Mouse (Mus musculus) layer of hippocampus, adult 8-10 months (tissue): ENCODE measurements around the gene Abhd12b. TPM values are rescaled to one million over a fixed set of nuclear protein-coding genes. Genes with fewer than 3 reads are reported as not detected.

ENCODE experiments used
- DNase-seq, 2 experiments: peaks; one replicate each; pipeline ENCODE4 v3.0.0; 2022; ENCODE audit warnings: low spot score in 2 of 2
- total RNA-seq, 4 experiments: library from RNA; stranded (reverse); gene quantifications; 2 replicates each; pipeline ENCODE4 v1.2.4; 2022

Gene Abhd12b
- total RNA-seq, 4 experiments from 2014 or later: not detected

DNA sequence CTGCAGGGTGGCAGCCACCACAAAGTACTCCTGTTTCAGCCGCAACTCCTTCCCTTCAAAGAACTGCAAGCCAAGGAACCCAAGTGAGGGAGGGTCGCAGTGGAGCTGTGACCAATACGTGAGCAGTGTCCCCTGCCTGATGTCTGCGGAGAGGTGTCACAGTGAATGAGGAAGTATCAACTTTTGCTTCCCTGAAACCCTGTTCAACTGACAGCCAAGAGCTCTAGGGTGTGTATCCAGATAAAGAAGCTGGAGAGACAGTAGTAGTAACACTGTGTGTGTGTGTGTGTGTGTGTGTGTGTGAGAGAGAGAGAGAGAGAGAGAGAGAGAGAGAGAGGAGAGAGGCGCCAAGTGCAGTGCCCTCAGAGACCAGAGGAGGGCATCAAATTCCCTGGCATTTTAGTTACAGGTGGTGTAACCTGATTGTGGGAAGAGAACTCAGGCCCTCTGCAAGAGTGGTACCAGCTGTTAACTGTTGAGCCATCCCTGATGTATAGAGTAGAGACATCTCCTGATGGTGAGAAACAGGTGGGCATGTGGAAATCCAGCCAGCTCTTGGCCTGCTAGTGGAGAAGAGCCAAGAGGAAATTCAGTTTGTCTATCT lies 48.1 kb downstream of the Abhd12b start:
- no peak for DNase-seq

DNA sequence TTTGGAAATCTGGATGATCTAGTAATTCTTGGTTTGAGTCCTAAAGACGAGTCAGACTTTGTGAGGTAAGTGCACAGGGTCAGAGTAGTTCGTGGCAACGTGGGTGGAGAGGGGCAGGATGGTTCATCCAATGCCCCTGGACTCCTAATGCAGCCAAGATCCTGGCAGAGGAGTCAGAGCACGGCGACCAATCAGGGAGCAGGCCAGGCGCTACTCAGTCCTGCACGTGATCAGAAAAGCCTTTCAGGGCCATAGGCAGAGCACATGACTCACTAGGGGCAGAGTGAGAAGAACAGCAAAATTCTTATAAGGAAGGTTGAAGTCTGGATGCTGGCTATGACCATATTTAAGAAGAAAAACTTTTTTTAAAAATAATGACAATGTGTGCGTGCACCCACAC lies 50.5 kb downstream of the Abhd12b start:
- no peak for DNase-seq

DNA sequence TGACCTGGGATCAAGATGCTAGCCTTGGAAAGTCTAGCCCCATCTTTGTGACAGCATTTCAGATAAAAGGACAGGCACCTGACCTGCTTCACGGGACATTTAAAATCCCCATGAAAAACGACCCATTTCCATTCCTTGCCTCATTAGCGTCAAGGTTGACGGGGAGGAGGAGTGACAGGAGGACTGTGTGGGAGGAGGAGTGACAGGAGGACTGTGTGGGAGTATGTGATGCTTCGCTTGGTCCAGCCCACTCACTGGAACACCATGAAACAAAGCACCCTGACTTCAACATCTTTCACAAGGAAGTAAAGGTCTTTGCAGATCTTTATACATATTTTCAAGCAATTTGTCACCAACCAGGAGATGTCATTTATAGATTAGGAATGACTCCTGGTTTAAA lies 54.3 kb downstream of the Abhd12b start:
- DNase-seq: no peak

DNA sequence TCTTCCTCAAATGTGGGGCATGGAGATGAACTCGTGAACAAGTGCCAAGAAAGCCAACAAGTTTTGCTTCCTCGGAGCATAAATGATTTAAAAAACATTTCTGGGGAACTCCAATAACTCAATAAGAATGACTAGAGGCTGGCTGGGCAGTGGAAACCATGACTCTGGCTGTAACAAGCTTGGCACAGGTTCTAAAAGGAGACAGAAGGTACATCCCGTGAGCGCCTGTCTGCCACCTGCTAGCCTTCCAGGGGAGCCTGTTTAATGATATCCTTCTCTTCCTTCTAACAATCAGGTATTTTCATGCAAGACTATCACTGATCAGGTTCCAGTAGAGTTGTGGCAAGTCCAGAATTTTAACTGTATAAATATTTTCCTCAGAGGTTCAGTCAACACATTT lies 58.6 kb downstream of the Abhd12b start:
- DNase-seq: no peak

DNA sequence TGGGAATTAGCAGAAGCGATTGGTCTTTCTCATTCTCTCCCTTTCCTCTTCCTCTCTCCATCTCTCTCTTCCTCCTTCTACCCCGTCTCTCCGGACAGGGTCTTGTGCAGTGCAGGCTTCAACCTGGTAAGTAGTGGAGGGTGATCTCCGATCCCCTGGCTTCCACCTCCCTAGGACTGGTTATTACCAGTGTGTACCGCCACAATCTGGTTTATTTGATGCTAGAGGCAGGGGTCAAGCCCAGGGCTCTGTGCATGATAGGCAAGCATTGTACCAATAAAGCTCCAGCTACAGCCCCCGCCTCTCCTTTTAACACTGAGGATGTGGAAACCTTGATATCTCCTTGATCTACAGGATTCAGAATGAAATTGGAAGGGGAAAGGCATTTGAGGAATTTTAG lies 59.7 kb downstream of the Abhd12b start:
- no peak for DNase-seq

DNA sequence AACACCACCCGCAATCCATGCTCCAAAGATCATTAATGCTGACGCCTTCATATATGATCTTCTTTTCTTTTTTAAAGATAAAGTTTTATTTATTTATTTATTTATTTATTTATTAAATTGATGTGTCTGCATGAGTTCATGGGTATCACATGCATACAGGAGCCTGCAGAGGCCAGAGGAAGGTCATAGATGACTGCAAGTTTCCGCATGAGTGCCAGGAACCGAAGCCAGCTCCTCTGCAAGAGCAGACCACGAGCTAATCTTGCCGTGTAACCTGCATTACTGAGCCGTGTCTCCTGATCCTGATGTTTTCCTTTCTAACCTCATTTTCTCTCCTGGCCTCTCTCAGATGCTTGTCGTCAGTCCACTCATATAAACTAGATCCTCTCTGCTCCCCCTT lies 60.3 kb downstream of the Abhd12b start:
- DNase-seq: no peak

DNA sequence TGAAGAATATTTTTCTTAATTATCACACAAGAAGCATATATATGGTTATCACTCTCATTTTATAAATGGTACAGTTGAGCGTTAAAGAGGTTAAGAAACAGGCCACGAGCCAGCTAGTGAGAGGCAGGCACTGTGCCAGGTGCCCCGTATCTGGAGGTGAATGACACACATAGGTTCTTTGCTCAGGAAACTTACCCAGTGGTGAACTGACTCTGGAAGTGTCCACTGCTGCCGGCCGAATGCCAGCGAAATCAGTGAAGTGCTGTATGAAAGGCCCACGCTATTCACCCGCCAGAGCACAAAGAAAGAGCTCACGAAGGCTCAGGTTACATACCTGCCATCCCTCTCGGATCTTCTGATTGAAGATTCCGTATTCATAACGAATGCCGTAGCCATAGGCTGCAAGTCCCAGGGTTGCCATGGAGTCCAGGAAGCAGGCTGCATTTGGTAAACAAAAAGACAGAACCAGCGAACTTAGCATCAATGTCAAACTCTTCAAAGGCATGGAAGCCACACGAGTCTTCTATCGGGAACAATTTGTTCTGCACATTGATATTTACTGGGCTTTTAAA lies 62.4 kb downstream of the Abhd12b start:
- DNase-seq: no peak

DNA sequence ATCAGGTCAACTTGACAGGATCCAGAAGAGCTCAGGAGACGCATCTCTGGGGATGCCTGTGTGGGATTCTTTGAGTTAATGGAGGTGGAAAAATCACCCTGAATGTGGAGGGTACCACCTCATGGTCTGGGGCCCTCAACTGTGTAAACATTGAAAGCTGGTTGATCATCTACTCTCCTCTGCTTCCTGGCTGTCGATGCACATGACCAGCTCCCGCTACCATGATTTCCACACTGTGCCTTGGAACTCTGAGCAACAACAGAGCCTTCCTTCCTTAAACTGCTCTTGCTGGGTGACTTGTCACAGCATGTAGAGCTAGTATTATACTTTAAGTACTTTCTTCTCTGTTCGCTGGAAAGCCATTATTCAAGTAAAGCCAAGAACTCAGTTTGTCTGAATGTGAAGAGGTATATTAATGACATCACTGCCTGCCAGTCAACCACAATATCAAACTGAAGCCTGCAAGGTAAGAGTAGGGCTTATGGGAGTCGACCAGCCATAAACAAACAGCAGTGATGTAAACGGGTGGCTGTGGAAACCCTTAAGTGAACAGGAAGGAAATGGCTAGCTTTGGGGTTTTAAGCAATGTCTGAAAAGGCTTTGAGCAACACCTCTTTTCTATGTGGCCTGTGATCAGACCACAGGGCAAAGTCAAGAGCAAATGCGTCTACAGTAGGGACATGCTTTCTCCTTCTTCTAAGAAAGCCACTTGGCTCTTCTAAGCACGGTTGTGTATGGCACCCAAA lies 65.0 kb downstream of the Abhd12b start:
- DNase-seq: no peak

DNA sequence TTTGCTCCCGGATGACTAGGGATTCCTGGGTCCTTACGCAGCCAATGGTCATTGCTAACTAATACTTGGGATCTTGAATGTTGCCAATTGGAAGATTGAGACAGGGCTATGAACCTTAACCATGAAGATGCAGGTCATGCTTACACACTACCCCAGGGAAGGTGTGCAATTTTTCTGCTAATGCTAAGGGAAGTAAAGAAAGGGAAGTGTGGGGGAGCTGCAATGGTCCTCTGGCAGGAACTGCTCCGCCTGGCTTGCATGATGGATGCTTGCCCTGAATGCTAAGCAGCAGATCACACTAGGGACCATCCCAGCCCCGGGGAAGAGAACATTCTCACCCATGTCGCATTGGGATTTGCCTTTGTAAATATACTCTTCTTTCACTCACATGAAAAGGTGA lies 67.5 kb downstream of the Abhd12b start:
- no peak for DNase-seq

DNA sequence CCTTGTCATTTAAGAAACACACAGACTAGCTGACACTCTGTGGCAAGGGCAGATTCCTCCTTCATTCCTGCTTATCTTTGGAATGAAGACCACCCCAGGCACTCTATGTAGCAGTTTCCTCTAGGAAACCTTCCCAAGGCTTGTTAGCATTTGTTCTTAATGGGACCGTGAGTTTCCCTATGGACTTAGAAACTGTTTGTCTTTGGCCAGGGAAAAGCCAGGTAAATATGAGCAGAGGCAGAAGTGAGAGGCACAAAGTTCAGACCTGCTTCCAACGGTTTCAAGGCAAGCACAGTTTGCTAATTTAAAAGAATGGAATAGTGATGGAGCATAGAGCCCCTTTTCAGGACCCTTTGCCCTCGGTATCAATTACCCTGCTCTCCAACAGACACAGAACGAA lies 69.4 kb downstream of the Abhd12b start:
- DNase-seq: no peak

DNA sequence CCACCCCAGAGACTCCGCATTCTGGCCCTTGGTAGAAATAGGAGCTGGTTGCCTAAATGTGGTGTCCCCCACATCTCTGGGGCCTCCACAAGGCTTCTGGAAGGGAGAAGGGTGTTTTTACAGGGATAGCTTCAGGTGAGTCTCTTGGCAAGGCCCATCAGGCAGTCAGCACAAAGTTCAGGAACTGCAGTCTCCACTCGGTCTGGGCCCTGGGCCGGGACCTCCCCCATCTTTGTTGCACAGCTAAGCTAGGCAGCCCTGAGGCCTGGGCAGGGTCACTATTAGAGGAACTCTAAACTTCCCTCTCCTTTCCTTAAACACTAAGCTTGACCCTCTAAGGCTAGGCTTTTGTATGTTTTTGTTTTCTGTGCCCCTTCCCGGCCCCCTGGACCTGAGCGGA lies 72.7 kb downstream of the Abhd12b start:
- DNase-seq: no peak

DNA sequence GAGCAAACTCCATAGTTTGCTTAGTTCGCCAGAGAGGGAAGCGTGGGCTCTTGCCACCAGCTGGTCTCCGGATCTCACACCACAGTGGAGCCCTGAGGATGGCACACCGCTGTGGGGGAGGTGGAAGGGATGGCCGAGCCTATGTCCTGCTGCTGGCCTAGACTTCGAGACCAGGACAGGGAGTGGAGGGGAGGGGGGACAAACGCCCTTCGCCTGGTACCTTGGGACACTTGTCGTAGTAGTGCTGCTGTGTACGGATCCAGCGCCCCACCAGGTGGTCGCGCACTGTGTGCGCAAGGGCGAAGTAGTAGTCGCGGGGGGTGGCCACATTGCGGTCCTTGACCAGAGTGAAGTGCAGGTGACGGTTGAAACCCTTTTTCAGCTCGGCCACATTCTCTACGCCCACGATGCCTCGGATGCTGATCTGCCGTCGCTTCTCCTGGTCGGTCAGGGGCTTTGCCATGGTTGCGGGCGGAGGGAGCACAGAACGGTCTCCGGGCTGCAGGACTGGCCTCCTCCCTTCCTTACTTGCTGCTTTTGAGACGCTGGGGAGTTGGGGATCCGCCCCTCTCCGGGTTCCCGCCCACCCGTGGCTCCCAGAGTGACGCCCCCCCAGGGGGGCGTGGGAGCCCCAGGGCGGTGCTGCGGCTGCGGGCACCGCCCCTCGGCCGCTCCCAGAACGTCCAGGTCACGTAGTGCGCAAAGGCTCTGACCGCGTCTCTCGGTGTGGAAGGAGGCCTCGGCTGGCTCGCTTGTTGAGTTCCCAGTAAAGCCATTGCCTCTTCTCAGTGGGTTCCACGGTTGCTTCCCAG lies 73.4 kb downstream of the Abhd12b start:
- DNase-seq: no peak

DNA sequence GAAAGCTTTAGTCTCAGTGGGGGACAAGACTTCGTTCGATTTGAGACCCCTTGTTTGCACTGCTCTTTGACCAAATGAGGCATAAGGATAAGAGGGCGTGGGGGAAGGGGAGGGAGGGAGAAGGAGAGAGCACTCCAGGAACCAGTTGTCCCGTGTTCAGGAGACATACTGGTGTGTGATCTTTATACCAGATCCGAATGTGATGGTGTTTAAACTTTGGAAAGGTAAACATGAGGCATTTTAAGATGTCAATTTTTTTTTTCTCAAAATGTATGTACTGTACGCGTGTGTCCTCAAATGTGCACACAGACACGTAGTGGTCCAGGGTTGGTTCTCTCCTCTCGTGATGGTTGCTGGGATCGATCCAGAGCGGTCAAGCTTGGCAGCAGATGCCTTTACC lies 74.2 kb downstream of the Abhd12b start:
- no peak for DNase-seq

DNA sequence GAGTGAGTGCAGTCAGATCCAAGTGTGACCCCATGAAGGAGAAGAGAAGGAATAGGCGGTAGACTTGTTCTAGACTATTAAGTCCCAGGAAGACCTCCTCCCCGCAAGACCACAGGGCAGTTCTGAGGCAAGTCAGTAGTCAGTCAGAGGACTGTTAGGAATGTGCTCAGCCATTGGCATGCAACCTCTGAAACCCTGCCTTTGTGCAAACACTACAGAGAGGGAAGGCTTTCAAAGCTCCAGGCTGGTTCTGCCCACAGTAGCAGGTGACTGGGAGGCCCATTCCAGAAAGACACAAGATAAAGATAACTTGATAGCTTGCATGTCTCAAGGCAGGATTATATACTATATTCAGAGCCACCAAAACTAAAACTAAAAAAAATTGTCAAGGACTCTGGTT lies 77.4 kb downstream of the Abhd12b start, which contains the start of gene Pygl:
Pygl (minus strand) TSS at position 195 of the 400 bp plus-strand sequence.
- DNase-seq: no peak

DNA sequence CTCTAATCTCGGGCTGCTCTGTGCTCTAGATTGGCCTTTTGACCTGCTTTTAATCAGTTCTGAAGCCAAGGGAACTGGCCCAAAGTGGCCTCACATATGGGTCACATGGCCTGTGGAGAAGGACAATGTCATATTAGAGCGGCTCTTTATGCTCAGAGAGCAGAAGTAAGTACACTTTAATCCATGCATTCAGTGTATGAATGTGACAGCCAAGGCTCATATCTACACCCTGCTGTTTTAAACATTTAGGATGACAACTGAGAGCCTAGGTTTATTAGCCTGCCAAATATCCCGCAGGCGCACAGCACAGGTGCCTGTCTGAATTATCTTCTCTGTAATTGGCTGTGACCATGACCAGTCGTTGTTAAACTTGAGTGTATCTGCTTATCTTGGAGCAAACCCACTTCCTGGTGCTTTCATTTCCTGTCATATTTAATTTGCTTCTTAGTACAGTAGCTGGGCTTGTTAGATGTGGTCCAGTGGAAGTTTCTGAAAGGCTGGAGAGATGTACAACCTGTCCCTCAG lies 78.1 kb downstream of the Abhd12b start:
- no peak for DNase-seq

Other genes starting within 250 kb of the Abhd12b start
- 10 to 100 TPM; 19.2 to 20.3 (median 20.1) TPM for gene Sav1, start 167.1 kb upstream of the Abhd12b start, total RNA-seq
- gene Nin, start 40.4 kb upstream of the Abhd12b start, total RNA-seq: 10 to 100 TPM; 58.1 to 82.5 (median 66.6) TPM
- 1 to 10 TPM; 3.9 to 7.0 (median 4.8) TPM for gene Pygl, start 77.3 kb downstream of the Abhd12b start, total RNA-seq
- 100 to 1,000 TPM; 240 to 340 (median 277) TPM for gene Trim9, start 193.5 kb downstream of the Abhd12b start, total RNA-seq